16 mouse cellular contexts compared by ENCODE assay signal in genomic region chr14:38824891-38825290, GRCm38 (mm10).
DNase-seq lines count a peak whose midpoint lies in the region; ATAC-seq lines count a peak whose summit lies in the region.
"Had no signal": no experiment of that assay in that cellular context is flagged by ENCODE, and none has a peak within 500 bp of the region (broad histone marks: within the 10 kb centered on the region; RNA-seq: fewer than 3 reads in every experiment).

No protein-coding gene starts in this region.

- no peak overlapping the region for H3K27ac ChIP-seq in embryonic facial prominence, embryonic 14.5 days (replicated peaks; ENCODE audit: low read depth, low read length)
- H3K27ac ChIP-seq in embryonic facial prominence, embryonic 10.5 days (replicated peaks), result no peak overlapping the region
- H3K27ac ChIP-seq in forebrain, embryonic 16.5 days (ENCODE audit: low read length), result peak overlapping the region; percentile 65
- H3K27ac ChIP-seq in midbrain, embryonic 12.5 days (replicated peaks), result no peak overlapping the region
- H3K27ac ChIP-seq: embryonic facial prominence, embryonic 15.5 days; limb, embryonic 10.5 days; liver, embryonic 14.5 days; stomach, embryonic 15.5 days had no signal

- 67% methylated on average over 1 of the region's 1 CpGs for WGBS in embryonic facial prominence, embryonic 14.5 days
- 62% methylated on average over 1 of the region's 1 CpGs for WGBS in embryonic facial prominence, embryonic 10.5 days
- WGBS in forebrain, embryonic 16.5 days, result 30% methylated on average over 1 of the region's 1 CpGs
- WGBS in midbrain, embryonic 12.5 days, result 61% methylated on average over 1 of the region's 1 CpGs

- no peaks in the 10 kb centered on the region for H3K27me3 ChIP-seq in embryonic facial prominence, embryonic 14.5 days (replicated peaks; ENCODE audit: control insufficient read depth, insufficient read depth, low read length)
- H3K27me3 ChIP-seq in embryonic facial prominence, embryonic 10.5 days (replicated peaks; ENCODE audit: low read depth, poor library complexity, severe bottlenecking), result no peaks in the 10 kb centered on the region
- no peaks in the 10 kb centered on the region for H3K27me3 ChIP-seq in forebrain, embryonic 16.5 days (replicated peaks; ENCODE audit: control insufficient read depth, insufficient read depth, low read length)
- no peaks in the 10 kb centered on the region for H3K27me3 ChIP-seq in midbrain, embryonic 12.5 days
- H3K27me3 ChIP-seq: embryonic facial prominence, embryonic 15.5 days; stomach, embryonic 15.5 days had no signal

- no peaks in the 10 kb centered on the region for H3K36me3 ChIP-seq in embryonic facial prominence, embryonic 14.5 days (ENCODE audit: control insufficient read depth, insufficient read depth, low read length)
- H3K36me3 ChIP-seq in embryonic facial prominence, embryonic 10.5 days (replicated peaks), result no peaks in the 10 kb centered on the region
- no peaks in the 10 kb centered on the region for H3K36me3 ChIP-seq in forebrain, embryonic 16.5 days (ENCODE audit: control insufficient read depth, insufficient read depth)
- no peaks in the 10 kb centered on the region for H3K36me3 ChIP-seq in midbrain, embryonic 12.5 days
- H3K36me3 ChIP-seq: embryonic facial prominence, embryonic 15.5 days; limb, embryonic 10.5 days; stomach, embryonic 15.5 days had no signal

- ATAC-seq in embryonic facial prominence, embryonic 14.5 days (ENCODE audit: low read depth), result no peak
- ATAC-seq in forebrain, embryonic 16.5 days, result peak; percentile 91
- peak; percentile 68; the same call in 1 of the 2 replicates for ATAC-seq in midbrain, embryonic 12.5 days (ENCODE audit: low FRiP score, low read depth)
- ATAC-seq: inflammation-experienced regulatory T-cells, adult 6 months had no signal

- H3K4me1 ChIP-seq in embryonic facial prominence, embryonic 14.5 days (ENCODE audit: control insufficient read depth, insufficient read depth, low read length), result no peaks in the 10 kb centered on the region
- no peaks in the 10 kb centered on the region for H3K4me1 ChIP-seq in embryonic facial prominence, embryonic 10.5 days
- H3K4me1 ChIP-seq in forebrain, embryonic 16.5 days (replicated peaks; ENCODE audit: control insufficient read depth, insufficient read depth, low read length), result peaks cover 3% of the 10 kb centered on the region; the same call in 1 of the 2 replicates
- peaks cover 8% of the 10 kb centered on the region; the same call in 1 of the 2 replicates for H3K4me1 ChIP-seq in midbrain, embryonic 12.5 days
- H3K4me1 ChIP-seq: embryonic facial prominence, embryonic 15.5 days; limb, embryonic 10.5 days; stomach, embryonic 15.5 days had no signal

- DNase-seq in embryonic facial prominence, embryonic 14.5 days (ENCODE audit: low spot score), result peak; percentile 1
- DNase-seq in embryonic facial prominence, embryonic 10.5 days (ENCODE audit: low spot score), result no peak
- peak; percentile 65 for DNase-seq in retina, embryonic 14.5 days (ENCODE audit: low spot score)
- no peak for DNase-seq in adrenal gland, postnatal 10 days
- no peak for DNase-seq in layer of hippocampus, adult 9-11 months
- DNase-seq in heart, adult 9 months (ENCODE audit: low spot score in 2 of 2), result no peak
- DNase-seq: adrenal gland, adult 2 months; heart, adult 11 months; thymus, postnatal 25 days had no signal

- H3K9ac ChIP-seq in embryonic facial prominence, embryonic 14.5 days (ENCODE audit: low read depth, low read length), result no peak overlapping the region
- no peak overlapping the region for H3K9ac ChIP-seq in forebrain, embryonic 16.5 days (replicated peaks; ENCODE audit: low read depth, low read length)
- no peak overlapping the region for H3K9ac ChIP-seq in midbrain, embryonic 12.5 days (replicated peaks)
- H3K9ac ChIP-seq: embryonic facial prominence, embryonic 15.5 days; liver, embryonic 14.5 days; stomach, embryonic 15.5 days had no signal

- no peak overlapping the region for H3K4me3 ChIP-seq in embryonic facial prominence, embryonic 14.5 days (ENCODE audit: low read depth, low read length)
- H3K4me3 ChIP-seq in embryonic facial prominence, embryonic 10.5 days, result no peak overlapping the region
- no peak overlapping the region for H3K4me3 ChIP-seq in forebrain, embryonic 16.5 days (replicated peaks; ENCODE audit: low read length)
- no peak overlapping the region for H3K4me3 ChIP-seq in midbrain, embryonic 12.5 days
- H3K4me3 ChIP-seq: embryonic facial prominence, embryonic 15.5 days; limb, embryonic 10.5 days; stomach, embryonic 15.5 days had no signal

- no peak overlapping the region for H3K4me2 ChIP-seq in embryonic facial prominence, embryonic 14.5 days (ENCODE audit: low read depth, low read length)
- H3K4me2 ChIP-seq in forebrain, embryonic 16.5 days (ENCODE audit: low read length), result no peak overlapping the region
- no peak overlapping the region for H3K4me2 ChIP-seq in midbrain, embryonic 12.5 days (replicated peaks)
- H3K4me2 ChIP-seq: embryonic facial prominence, embryonic 15.5 days; stomach, embryonic 15.5 days had no signal

- H3K9me3 ChIP-seq in embryonic facial prominence, embryonic 14.5 days (ENCODE audit: control insufficient read depth, low read length), result no peaks in the 10 kb centered on the region
- no peaks in the 10 kb centered on the region for H3K9me3 ChIP-seq in embryonic facial prominence, embryonic 10.5 days
- no peaks in the 10 kb centered on the region for H3K9me3 ChIP-seq in forebrain, embryonic 16.5 days (ENCODE audit: control insufficient read depth, low read length)
- H3K9me3 ChIP-seq in midbrain, embryonic 12.5 days, result no peaks in the 10 kb centered on the region
- H3K9me3 ChIP-seq: embryonic facial prominence, embryonic 15.5 days; limb, embryonic 10.5 days; stomach, embryonic 15.5 days had no signal

Comparison
In these comparisons a context has a peak if more than half of its experiments do, and no peak if none do; other contexts are left out.
1. DNase-seq: peak in embryonic facial prominence, embryonic 14.5 days (single experiment) and retina, embryonic 14.5 days (single experiment); none in embryonic facial prominence, embryonic 10.5 days (single experiment), adrenal gland, postnatal 10 days (single experiment), layer of hippocampus, adult 9-11 months (single experiment) and heart, adult 9 months (0 of 2).